Mouse (Mus musculus): Measurements from ENCODE around the gene Rubcnl.

DNA sequence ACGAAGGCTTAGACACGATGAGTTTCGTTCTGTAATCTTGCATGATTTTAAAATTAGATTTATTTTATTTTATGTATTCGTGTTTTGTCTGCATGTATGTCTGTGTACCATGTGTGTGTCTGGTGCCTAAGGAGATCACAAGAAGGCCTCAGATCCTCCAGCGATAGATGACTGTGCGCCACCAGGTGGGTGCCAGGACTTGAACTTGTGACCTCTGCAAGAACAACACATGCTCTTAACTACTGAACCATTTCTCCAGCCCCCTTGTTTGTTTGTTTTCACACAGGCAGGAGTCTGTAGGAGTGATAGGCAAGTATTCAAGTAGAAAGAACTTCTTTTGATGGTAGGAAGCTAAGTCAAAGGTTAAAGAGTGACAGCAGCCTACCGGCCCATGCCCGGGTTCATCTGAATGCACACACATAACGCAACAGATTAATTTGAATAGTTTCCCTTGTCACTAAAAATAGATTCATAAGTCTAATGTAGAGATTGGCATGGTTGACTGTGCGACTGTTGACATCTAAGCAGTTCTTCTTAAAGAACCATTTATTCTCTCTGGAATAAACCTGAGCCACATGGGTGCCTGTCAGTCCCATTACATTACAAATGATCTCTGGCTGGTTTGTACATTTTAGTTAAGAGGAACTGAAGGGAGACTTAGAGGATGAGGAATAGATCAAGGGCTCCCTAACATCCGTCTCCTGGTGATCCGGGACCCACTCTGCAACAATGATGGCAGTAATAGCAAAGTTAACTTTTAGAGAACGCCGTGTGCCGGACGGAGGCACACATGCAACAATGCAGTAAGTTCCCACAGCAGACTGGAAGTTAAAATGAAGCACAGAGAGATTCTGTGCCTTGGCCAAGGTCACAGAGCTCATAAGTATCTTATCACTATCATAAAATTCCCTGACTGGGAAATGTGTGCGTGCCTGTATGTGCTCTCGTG is 2.3 kb downstream of the Rubcnl start:
- TF ChIP-seq CTCF (IDR thresholded peaks at IDR 0.05; ENCODE audit: low read depth) (no peak), EP300 (IDR thresholded peaks at IDR 0.05; ENCODE audit: low read depth) (no peak)
